Mouse (Mus musculus): ENCODE measurements around the gene Tgfbi.

Tgfbi gene

DNA sequence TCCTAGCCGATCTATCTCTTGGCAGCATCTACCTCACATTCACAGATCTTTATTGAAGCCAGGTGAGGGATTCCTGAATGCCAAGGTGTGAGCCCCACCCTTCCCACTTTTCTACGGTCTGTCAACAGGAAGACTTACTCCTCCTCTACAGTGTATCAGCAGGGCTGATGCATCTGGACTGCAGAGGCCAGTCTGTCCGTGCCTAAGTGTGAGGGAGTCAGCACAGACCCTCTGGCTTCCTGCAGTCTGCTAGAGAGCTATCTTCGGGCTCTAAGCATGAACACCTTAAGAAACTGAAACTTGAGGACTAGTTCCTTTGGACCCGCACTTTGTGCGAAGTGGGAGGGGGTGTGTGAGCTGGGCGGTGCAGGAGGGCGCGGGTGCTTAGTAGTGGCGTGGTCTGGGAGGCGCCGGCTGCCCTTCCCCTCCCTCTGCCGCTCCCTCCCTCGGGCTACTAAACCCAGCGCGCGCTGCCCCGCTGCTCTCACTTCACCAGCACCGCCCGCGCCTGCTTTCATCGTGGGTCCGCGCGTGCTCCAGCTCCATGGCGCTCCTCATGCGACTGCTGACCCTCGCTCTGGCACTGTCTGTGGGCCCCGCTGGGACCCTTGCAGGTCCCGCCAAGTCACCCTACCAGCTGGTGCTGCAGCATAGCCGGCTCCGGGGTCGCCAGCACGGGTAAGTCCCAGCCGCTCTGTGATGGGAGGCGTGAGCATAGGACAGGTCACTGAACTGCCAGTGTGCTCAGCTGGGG, at the start of gene Tgfbi:
Tgfbi (plus strand) TSS at position 421 of the 754 bp plus-strand sequence.
- DNase-seq (ENCODE audit: low spot score in 2 of 2), result peak; percentile 50 to 51

DNA sequence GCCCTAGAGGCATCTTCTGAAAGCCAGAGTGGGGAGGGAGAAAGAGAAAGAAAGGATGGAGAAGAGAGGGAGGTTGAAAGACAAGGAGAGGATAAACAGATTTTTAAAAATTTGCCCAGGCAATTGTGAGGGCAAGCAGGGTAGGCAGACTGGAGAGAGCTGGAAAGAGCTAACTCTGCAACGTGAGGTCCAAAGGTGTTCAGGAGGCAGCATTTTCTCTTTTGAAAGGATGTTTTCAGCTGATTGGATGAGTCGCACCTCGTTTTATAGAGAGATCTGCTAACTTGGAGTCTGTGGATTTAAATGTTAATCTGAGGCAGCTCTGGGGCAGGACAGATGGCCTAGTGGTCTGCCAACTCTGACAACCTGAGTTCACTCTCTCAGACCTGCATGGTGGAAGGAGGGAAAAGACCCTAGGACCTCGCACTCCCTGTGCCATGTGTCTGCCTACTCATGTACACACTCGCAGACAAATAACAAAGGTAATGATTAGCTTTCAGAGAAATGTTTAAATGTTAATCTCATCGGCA, 49.4 kb upstream of the Tgfbi start:
- DNase-seq (ENCODE audit: low spot score in 2 of 2), result no peak

- no peak for DNase-seq (ENCODE audit: low spot score in 2 of 2)
Observed at GRCm38 (mm10) chr13:56561129-56561528, 48.2 kb upstream of the Tgfbi start.

- DNase-seq (ENCODE audit: low spot score in 2 of 2), result peak in 1 of 2 experiments; percentile 27
Observed at GRCm38 (mm10) chr13:56563075-56563474, 46.2 kb upstream of the Tgfbi start.

GRCm38 (mm10) chr13:56566336-56566735, 43.0 kb upstream of the Tgfbi start:
- DNase-seq (ENCODE audit: low spot score in 2 of 2), result peak in 1 of 2 experiments; percentile 42

DNA sequence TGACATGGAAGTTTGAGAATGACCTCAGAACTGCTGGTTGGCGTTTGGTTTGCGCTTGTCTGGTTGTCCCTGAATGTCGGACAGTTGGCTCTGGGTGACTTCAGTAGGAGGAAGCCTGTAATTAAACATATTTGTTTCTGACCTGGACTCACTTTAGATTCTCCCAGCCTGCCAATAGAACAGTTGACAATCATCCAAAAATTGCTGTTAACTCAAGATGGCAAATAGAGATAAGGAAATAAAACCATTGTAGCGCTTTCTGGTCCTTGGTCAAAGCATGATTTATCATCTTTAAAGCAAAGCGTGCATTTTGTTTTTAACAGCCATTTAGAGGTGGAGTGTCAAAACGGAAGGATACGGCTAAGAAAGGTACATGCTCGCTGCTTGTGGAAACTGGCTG, 37.7 kb upstream of the Tgfbi start:
- DNase-seq (ENCODE audit: low spot score in 2 of 2), result no peak

DNA sequence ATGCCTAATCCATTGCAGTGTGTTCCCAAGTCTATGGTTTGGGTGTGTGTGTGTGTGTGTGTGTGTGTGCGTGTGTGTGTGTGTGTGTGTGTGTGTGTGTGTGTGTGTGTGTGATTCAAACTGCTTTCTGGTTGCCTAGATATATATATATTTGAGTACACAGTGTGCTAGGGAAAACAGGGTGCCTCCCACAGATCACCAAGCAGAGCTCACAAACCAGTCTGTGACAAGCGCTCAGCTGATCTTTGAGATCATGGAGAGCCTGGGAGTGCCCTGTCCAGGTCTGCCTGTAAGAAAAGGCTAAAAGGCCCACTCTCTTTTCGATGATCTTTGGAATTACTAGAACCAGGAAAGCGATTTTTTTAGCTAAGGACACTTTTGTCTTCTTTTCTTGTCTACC, 34.2 kb upstream of the Tgfbi start:
- DNase-seq (ENCODE audit: low spot score in 2 of 2), result no peak

DNA sequence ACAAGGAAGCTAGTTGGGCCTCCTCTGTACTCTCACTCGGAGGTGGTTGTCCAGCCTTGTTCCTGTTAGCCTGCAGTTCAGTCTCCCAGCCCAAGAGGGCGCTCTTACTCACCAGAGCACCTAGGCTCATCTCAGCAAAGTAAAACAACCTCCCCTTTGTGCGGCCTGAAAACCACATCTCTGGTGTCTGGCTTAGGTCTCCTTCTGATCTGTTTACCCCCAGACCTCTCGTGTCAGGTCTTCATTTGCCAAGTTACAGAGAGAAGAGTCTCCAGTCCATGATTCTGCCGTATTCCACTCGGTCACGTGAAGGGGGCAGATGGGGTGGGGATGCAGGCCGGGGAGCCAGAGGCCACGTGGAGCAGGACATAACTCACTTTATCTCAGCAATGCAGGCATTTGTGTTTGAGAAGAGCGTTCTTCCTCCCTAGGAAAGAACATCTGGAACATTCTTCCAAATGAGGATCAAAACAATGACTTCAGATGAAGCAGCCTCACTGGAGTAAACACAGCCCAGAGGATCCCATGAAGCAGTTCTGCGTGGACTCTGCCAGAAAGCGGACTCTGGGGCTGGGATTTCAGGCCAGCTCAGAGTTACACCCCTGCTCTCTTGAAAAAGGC, 33.5 kb upstream of the Tgfbi start:
- peak; percentile 85 to 87 for DNase-seq (ENCODE audit: low spot score in 2 of 2)

DNA sequence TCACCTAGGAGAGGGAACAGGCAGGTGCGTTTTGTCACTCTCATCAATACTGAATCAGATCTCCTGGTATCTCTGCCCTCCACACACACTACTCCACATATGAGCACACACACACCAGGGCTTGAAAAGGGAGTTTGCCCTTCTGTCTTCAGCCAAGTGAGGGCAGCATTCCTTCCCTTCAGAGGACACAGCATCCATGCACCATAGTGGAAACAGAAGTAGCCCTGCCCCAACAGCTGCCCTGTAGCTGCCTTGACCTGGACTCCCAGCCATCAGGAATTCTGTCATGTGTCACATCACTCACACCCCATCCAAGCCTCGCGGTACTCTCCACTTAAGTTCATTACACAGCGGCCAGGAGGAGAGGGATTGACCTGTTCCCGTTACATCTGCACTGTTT, 31.2 kb upstream of the Tgfbi start:
- DNase-seq (ENCODE audit: low spot score in 2 of 2), result no peak

DNA sequence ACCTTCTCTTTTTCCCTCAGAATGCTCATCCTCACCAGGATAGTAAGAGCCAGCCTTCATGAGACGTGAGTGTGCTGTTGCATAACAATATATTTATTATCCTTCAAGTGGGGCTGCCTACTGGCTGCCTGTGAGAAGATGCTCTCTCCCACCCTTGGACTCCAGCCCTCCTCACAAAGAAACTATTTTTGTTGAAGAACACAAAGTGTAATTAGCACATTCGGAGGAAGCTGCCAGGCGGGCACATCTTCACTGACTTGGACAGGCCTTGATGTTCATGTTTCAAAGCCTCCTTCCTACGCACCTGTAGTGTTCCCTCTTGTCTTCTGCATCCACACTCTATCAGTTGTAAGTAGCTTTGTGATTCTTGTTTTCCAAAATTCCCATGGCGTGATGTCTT, 28.9 kb upstream of the Tgfbi start:
- DNase-seq (ENCODE audit: low spot score in 2 of 2), result no peak

DNA sequence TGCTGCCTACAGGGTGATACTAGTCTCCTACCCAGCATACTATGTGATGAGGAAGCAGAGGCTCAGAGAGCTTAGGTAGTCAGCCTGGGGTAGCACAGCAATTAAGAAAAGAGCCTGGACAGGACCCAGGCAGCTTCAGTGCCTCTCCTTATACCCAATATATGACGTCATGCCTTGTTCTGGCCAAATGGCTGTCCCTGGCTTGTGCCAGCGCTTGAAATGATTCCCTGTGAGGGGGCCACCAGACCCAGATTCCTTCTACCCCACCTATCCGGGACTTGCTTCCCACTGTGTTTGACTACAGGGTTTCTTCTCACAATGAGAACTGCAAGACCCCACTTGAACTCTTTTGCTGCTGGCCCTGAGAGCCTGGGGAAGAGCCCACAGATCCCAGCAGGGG, 27.8 kb upstream of the Tgfbi start:
- DNase-seq (ENCODE audit: low spot score in 2 of 2), result no peak

- DNase-seq (ENCODE audit: low spot score in 2 of 2), result peak; percentile 61 to 63
Observed at GRCm38 (mm10) chr13:56581961-56582434, 27.3 kb upstream of the Tgfbi start.

GRCm38 (mm10) chr13:56582720-56583119, 26.6 kb upstream of the Tgfbi start:
- DNase-seq (ENCODE audit: low spot score in 2 of 2), result no peak

DNA sequence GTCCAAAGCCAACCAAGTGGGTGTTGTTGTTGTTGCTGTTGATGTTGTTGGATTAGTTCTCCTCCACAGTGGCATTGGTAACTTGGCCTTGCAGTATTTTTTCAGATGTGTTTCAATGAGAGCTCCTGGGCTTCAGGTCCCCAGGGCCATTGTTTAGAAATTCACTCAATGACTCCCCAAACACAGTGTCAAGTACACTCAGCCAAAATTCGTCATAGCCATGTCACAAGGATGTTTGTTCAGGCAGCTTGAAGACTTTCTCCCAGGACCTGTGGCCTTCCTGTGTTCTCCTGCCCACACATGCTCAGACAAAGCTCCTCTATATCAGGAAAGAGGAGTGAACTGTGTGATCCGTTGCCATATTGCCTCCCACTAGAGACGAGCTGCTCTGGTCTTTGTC, 23.3 kb upstream of the Tgfbi start:
- DNase-seq (ENCODE audit: low spot score in 2 of 2), result no peak

GRCm38 (mm10) chr13:56588454-56589117, 20.7 kb upstream of the Tgfbi start:
- DNase-seq (ENCODE audit: low spot score in 2 of 2), result peak; percentile 53 to 67

- DNase-seq (ENCODE audit: low spot score in 2 of 2), result no peak
Observed at GRCm38 (mm10) chr13:56590202-56590601, 19.1 kb upstream of the Tgfbi start.

- peak in 1 of 2 experiments; percentile 27 for DNase-seq (ENCODE audit: low spot score in 2 of 2)
Observed at GRCm38 (mm10) chr13:56591191-56591590, 18.1 kb upstream of the Tgfbi start.

DNA sequence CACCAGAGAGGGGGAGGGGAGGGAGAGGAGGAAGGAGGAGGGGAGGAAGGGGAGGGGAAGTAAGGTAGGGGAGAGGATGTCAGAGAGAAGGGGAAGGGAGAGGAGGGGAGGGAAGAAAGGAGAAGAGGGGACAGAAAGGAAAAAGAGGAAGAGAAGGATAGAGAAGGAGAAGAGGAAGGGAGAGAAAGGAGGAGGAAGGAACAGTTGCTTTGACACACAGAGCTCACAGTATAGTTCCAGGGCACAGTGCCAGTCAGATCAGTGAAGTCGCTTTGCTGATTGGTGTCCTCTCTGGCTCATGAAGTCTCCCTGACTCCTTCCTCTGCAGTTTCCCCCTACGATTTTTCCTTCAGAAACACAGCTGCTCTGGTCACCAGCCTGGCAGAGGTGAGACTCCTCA, 17.4 kb upstream of the Tgfbi start:
- no peak for DNase-seq (ENCODE audit: low spot score in 2 of 2)

GRCm38 (mm10) chr13:56593196-56593595, 16.1 kb upstream of the Tgfbi start:
- DNase-seq (ENCODE audit: low spot score in 2 of 2), result no peak

DNA sequence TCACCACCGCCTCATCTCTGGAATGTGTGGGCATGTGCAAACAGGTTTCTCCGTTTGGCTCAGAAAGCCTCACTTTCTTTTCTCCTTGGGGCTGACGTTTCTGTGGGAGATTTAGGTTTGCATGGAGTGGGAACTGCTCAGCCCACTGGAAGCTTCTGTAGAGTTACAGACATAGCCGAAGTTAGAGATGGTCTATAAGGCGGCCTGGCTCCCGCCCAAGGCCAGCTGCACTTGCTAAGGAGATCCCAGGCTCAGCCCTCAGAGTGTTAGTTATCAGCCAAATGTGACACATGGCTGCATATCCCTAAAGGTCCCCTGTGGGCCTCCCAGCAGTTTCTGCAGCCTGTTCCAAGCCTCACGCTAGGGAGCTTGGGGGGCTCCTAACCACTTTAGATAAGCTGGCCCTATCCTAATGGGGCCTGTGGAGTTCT, 15.3 kb upstream of the Tgfbi start:
- DNase-seq (ENCODE audit: low spot score in 2 of 2), result peak in 1 of 2 experiments; percentile 44

DNA sequence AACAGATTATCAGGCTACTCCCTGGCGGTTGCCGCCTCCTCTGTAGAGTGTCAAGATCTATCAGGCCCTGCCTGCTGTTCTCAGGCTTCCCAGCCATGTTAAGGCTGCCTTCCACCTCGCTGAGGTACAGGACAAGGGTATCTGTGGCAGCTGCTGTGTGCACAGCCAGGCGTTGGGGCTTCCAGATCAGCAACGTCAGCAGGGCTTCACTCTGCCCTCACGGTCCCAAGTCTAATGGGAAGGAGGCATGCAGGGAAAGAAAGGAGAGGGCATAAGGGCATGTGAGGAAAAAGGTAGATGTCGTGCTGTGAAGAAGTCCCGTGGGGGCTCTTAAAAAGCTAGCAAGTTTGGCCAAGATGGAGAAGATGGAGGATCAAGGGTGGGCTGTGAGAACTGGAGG, 14.1 kb upstream of the Tgfbi start:
- no peak for DNase-seq (ENCODE audit: low spot score in 2 of 2)

DNA sequence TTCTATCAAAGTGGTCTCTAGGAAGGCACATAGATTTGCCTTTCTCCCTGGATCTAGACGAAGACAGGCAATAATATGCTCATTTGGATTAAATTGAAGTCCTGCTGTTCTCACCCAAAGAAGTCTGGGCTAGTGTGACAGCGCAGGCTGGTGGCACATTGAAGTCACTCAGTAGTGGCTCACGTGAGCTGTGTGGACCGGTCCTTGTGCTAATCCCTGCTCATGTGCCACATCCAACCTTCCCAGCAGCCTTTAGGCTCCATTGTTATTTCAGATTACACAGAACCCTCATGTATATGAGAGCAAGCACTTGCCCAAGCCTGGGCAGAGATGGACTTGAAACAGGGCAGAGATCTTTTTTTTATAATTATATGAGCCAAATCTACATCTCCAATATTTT, 12.0 kb upstream of the Tgfbi start:
- no peak for DNase-seq (ENCODE audit: low spot score in 2 of 2)
